Mouse (Mus musculus): ENCODE measurements around the gene Lzts2.
"Not testable (repeated sequence)": the region's sequence is repeated elsewhere in the genome, so short reads cannot be mapped to it uniquely, and the experiment has no call there.

Gene Lzts2

GRCm38 (mm10) chr19:45026958-45027670 is 12.9 kb downstream of the Lzts2 start:
- DNase-seq = peak; percentile 96

- DNase-seq = peak; percentile 97
Measured at GRCm38 (mm10) chr19:45027848-45028247, 13.6 kb downstream of the Lzts2 start.

GRCm38 (mm10) chr19:45028746-45029145 is 14.5 kb downstream of the Lzts2 start:
- DNase-seq = no peak

GRCm38 (mm10) chr19:45029571-45029970 is 15.4 kb downstream of the Lzts2 start:
- DNase-seq = peak; percentile 92

GRCm38 (mm10) chr19:45030111-45030510 is 15.9 kb downstream of the Lzts2 start:
- peak; percentile 97 for DNase-seq

- peak; percentile 97 for DNase-seq
Measured at GRCm38 (mm10) chr19:45030746-45031693, 16.8 kb downstream of the Lzts2 start.

- DNase-seq = peak; percentile 97
Measured at GRCm38 (mm10) chr19:45031780-45032179, 17.6 kb downstream of the Lzts2 start.

- peak; percentile 94 for DNase-seq
Measured at GRCm38 (mm10) chr19:45032570-45033332, 18.5 kb downstream of the Lzts2 start.

- DNase-seq = no peak
Measured at GRCm38 (mm10) chr19:45036867-45037266, 22.7 kb downstream of the Lzts2 start.

GRCm38 (mm10) chr19:45038198-45038597 is 24.0 kb downstream of the Lzts2 start:
- not testable (repeated sequence) for DNase-seq

GRCm38 (mm10) chr19:45040214-45040613 is 26.0 kb downstream of the Lzts2 start:
- peak; percentile 86 for DNase-seq

- DNase-seq = peak; percentile 89
Measured at GRCm38 (mm10) chr19:45044389-45044927, 30.2 kb downstream of the Lzts2 start.

GRCm38 (mm10) chr19:45045236-45045635 is 31.0 kb downstream of the Lzts2 start:
- peak; percentile 93 for DNase-seq

GRCm38 (mm10) chr19:45045651-45046050 is 31.4 kb downstream of the Lzts2 start, which contains the start of gene Pdzd7:
Pdzd7 (minus strand) TSS chr19:45045717.
- peak; percentile 91 for DNase-seq

GRCm38 (mm10) chr19:45046523-45047321 is 32.5 kb downstream of the Lzts2 start:
- peak; percentile 99 for DNase-seq

- DNase-seq = peak; percentile 100
Measured at GRCm38 (mm10) chr19:45047417-45047934, 33.3 kb downstream of the Lzts2 start, which contains the start of gene Sfxn3. Sfxn3 (plus strand) TSS chr19:45047503.

GRCm38 (mm10) chr19:45047935-45048643 is 33.9 kb downstream of the Lzts2 start:
- DNase-seq = peak; percentile 98

- peak; percentile 91 for DNase-seq
Measured at GRCm38 (mm10) chr19:45048644-45049365, 34.6 kb downstream of the Lzts2 start.

- peak; percentile 96 for DNase-seq
Measured at GRCm38 (mm10) chr19:45049523-45049922, 35.3 kb downstream of the Lzts2 start.

GRCm38 (mm10) chr19:45053451-45053850 is 39.2 kb downstream of the Lzts2 start:
- peak; percentile 92 for DNase-seq

Measured in heart, adult 11 months (tissue).